Mouse (Mus musculus) kidney, adult 18-20 months (tissue): ENCODE data around the gene Gm10273.

Source experiments
- DNase-seq: peaks from one replicate; pipeline ENCODE4 v3.0.0; 2021

Gene Gm10273

DNA sequence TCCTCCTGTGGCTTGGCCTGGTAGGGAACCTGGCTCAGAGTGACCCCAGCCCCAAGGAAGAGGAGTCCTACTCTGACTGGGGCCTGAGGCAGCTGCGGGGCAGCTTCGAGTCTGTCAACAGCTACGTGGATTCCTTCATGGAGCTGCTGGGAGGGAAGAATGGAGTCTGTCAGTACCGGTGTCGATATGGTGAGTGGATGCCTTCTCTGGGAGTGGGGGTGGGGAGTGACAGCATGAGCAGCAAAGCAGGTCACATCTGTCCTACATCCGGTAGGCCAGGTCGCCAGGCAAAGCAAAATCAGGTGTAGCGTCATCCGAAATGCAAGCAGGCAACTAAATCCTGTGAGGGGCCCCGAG lies 8.3 kb downstream of the Gm10273 start:
- DNase-seq = no peak

DNA sequence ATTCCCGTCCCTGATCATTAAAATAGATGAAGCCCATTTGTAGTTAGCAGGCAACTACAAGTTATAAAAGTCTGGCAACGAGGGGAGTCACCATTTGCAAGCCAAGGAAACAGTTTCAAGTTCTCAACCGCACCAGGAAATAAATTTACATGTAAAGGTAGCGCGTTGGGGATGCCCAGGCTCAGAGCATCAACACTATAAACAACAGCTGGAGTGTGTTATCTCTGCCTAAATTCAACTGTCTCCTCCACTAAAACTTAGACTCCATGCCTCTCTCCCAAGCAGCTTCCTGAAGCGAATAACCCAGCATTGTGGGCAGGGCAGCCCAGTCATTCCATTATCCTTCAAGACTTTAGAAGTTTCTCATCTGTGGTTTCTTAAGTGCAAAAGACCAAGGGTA lies 13.1 kb downstream of the Gm10273 start:
- no peak for DNase-seq

- no peak for DNase-seq
These were observed 14.8 kb downstream of the Gm10273 start for GRCm38 (mm10) chr10:59410264-59410663.

- DNase-seq = no peak
These were observed 18.3 kb downstream of the Gm10273 start for GRCm38 (mm10) chr10:59413711-59414110.

DNA sequence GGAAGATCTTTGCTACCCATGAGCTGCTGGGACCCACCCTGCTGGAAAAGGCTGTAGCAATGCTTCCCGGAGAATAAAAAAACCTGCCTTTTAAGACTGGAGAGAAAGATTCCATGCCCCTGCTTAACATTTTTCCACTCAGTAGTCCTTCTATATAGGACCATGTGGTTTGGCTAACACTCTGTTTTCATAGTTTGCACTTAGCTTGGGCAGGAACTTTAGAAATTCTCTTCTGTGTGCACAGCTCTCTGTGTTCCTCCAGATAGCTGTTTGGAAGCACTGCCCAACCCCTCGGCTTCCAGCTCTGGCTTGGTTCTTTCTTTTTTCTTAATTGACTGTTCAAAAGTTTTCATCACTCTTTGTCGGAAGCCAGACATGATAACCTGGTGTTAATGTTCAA lies 21.2 kb downstream of the Gm10273 start:
- DNase-seq = no peak

DNA sequence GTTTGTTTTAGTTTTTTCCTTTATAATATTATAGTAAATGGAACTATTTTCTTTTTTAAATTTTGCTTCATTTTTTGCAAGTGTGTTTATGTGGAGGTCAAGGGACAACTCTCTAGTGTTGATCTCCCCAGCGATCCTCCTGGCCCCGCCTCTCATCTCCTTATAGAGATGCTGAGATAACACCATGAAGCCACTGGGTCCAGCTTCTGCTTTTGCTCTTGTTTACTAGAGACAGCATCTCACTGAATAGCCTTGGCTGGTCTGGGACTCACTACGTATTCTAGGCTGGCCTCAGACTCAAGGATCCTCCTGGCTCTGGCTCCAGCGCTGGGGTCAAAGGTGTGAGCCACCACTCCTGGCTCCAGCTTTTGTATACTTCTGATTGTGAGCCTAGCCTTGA lies 24.1 kb downstream of the Gm10273 start:
- DNase-seq = no peak

- DNase-seq = no peak
These were observed 29.0 kb downstream of the Gm10273 start for GRCm38 (mm10) chr10:59424453-59424852.

DNA sequence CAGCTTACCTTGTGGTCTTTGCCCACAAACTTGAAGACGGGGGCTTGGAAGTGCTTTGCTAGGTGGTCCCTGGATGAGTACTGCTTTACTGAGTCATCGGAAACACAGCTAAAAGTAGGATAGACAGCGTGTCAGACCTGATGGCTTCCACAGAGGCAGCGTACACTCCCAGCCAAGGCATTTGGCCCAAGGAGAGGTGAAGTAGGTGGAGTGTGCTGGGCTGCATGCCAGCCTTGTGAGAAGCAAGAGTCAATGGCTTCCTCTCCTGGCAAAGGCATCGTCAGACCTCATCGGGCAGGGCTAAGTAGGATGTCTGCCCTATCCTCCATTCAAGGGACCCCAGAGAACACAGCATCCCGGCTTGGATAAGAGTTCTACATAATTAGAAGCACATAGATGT lies 29.9 kb downstream of the Gm10273 start:
- DNase-seq = peak; percentile 63

- no peak for DNase-seq
These were observed 30.9 kb downstream of the Gm10273 start for GRCm38 (mm10) chr10:59426371-59426770.

- no peak for DNase-seq
These were observed 34.2 kb downstream of the Gm10273 start for GRCm38 (mm10) chr10:59429448-59430135.

DNA sequence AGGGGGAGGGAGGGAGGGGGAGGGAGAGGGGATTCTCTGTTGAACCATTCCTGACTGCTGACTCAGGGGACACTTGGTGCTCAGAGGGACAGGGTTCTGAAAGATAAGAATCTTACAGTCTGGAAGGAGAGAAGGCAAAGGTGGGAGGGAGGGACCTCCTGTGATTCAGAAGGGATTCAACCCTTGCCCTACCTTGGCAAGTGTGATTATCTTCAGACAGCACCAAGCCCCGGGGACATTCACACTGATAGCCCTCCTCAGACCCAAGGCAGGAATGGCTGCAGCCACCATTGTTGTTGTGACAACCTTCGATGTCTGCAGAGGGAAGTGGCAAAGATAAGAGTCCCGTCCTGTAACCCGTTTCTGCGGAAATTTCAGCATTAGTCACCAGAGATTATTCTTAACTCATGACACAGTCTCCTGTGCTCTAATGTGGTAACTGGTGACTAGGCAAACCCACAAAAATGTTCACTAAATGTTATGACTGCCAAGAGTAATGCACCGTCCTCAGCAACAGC lies 35.3 kb downstream of the Gm10273 start:
- no peak for DNase-seq

DNA sequence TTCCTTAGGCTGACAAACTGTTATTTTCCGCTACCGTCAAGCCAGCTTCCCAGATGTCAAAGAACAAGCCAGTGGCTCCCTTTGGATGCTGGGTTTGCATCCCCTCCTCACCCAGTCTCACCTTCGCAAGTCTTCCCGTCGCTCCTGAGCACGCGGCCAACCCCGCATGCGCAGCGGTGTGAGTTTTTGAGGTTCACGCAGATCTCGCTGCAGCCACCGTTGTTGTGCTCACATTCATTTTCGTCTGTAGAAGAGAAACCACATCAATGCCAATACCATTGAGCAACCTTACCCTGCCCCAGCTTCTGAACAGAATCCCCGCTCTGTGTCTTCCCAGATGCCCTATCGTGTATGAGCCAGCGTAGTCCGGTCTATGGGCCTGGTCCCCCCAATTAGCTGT lies 40.3 kb downstream of the Gm10273 start:
- DNase-seq = no peak

DNA sequence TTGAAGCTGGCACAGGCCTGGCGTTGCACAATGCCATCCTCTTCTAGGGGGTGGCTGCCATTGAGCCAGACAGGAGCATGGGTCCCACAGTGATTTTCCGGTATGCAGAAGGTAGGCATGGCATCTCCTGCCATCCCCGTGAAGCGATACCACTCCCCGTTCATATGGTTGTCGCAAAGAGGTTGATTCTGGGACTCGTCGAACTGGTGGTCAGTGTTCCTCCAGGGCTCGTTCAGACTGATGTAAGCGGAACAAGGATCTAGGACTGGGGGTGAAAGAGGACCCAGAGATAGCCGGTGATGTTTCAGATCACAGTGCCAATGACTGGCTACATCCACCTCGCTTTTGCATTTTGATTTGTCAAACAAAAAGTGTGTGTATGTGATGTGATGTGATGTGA lies 43.2 kb downstream of the Gm10273 start:
- DNase-seq = no peak

DNA sequence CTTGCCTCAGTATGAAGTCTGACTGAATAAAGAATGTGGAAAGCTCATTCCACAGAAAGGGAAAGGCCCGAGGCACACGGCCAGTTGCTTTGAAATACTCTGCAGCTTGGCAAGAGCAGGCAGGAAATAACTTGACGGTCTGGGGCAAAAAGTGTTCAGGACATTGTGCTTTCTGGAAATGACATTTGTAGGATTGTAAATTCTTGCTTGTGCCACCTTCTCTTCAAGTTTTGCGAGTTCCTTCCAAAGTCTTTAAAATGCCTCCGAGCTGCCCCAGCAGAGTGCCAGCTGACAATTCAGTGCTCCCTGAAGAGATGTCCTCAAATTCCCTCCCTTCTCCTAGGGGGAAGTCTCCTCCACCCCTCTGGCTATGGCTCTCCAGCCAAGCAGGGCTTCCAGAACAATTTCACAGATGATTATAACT lies 44.1 kb downstream of the Gm10273 start:
- DNase-seq = peak; percentile 52

GRCm38 (mm10) chr10:59440177-59440576 lies 44.7 kb downstream of the Gm10273 start:
- no peak for DNase-seq

DNA sequence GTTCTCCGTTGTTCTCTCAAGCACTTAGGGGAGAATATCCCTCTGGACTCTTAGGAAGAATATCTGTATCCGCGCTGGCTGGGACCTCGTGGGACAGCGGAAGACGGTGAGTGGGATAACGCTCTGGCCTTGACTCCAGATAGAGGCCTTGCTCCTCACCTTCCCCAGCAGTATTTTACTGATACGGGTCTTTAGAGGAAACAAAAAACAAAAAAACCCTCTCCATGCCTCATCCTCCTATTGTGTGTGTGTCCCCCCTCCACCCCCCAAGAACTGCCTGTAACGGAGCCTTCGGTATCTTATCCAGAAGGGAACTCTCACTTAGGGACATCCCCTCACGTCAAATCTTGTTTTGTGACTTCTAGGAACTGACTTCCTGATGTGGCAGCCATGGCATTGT lies 46.3 kb downstream of the Gm10273 start, which contains the start of gene Oit3:
Oit3 (minus strand) TSS at position 44 of the 400 bp plus-strand sequence.
- no peak for DNase-seq

GRCm38 (mm10) chr10:59443212-59443611 lies 47.8 kb downstream of the Gm10273 start:
- DNase-seq = no peak

DNA sequence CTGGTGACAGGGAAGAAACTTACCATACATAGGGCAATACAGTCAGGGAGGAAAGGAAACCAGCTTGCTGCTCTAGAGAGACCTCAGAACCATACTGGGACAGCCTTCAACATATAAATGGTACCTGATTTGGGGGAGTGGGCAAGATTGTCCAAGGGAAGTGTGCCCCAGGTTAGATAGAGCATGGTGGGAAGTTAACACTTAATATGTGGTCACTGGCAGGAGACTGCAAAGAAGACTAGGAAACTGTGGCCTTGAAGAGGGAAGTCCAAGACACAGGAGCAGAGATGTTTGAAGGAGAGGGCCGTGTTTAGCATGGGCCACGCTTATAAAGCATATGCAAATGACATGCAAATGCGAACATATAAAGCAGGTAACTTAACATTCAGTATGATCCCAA lies 48.7 kb downstream of the Gm10273 start:
- no peak for DNase-seq

GRCm38 (mm10) chr10:59444635-59445034 lies 49.2 kb downstream of the Gm10273 start:
- no peak for DNase-seq
